Mouse (Mus musculus) fat pad, adult 2 months (tissue): Measurements from ENCODE around the gene Slc7a15.
"Not testable (repeated sequence)": the region's sequence is repeated elsewhere in the genome, so short reads cannot be mapped to it uniquely, and the experiment has no call there.

Source experiments
- DNase-seq: peaks from one replicate; pipeline ENCODE4 v3.0.0-alpha.2; 2011; ENCODE audit warnings: low read depth, low spot score; ENCODE audit errors: extremely low read depth

Slc7a15 gene

DNA sequence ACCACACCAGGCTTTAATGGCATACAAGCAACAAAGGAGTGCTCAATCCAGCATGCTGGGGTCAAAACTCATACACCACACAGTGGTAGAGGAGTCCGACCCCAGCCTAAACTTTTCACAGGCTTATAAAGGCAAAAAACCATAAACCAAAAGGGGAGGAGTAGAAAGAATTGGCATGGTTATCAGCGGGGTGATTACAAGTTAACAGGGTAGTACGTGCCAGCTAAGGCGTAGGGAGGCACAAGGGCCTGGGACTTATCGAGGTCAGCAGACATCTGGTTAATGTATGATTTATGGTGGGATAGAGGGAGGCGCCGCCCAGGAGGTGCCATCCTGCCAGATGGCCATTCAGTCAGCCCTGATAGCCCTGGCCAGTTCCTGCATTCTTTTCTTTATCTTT lies at the start of gene Slc7a15:
Slc7a15 (minus strand) TSS at position 101 of the 400 bp plus-strand sequence.
- DNase-seq = not testable (repeated sequence)

DNA sequence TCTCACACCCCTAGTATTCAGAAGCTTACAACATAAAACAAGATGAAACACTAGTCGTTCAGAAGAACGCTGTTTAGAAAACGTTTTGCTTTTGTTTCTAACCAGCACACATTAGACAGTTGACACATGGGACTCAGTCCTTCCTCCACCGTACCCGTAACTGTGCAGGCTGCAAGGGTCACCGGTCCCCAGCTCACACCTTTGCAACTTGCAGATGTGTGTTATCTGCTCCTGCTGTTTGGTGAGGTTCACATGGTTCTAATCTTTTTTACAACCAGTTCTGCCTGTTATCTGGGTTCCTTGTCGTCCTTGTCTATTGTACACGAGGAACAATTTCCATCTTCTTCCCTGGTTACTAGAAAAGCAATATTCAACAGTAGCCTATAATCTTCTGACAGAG lies 49.3 kb upstream of the Slc7a15 start:
- DNase-seq = not testable (repeated sequence)

DNA sequence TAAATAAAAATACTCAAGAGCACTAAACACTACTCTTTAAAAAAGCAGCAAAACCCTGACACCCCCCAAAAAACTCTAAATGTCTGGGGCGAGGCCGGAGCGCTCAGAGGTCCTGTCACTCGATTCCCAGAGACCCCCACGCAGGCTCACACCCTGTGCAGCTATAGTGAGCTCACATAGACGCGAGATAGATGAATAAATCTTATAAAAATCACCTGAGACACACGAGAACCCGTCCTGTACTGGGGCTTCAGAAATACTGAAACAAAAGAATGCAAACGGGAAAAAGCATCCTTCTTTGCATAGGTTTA lies 42.5 kb upstream of the Slc7a15 start:
- DNase-seq = no peak

DNA sequence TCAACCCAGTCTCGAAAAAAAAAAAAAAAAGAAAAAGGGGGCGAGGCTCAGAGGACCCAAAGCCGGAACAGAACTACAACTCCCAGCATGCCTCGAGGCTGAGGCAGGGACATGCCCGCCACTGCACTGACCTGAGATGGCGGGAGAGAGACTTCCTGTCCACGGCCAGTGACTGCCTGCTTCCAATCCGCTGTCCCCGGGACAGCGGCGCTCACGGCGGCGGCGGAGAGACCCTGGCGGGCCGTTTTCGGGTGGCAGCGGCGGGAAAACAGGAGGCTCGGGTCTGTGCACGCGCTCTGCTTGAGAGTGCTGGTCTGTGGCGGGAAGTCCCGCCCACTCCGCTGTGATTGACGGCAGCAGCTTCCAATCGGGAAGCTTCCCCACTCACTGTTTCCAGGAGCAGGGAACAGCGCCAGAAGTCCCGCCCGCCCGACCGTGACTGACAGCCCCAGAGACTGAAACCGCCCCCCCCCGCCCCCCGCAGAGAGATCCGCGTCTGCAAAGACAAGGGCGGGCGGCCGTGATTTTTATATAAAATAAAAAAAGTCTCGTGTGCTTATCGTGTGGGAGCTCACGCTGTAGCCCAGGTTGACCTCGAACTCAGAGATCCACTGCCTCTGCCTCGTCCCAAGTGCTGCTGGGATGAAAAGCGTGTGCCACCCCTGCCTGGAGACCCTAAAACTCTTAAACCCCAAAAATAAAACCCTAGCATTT lies 42.0 kb upstream of the Slc7a15 start:
- DNase-seq = peak; percentile 30

DNA sequence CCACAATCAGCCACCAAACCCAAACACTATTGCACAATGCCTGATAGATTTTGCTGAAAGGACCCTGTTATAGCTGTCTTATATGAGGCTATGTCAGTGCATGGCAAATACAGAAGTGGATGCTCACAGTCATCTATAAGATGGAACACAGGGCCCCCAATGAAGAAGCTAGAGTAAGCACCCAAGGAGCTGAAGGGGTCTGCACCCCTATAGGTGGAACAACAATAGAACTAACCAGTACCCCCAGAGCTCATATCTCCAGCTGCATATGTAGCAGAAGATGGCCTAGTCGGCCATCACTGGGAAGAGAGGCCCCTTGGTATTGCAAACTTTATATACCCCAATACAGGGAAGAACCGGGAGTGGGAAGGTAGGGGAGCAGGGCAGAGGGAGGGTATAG lies 41.3 kb upstream of the Slc7a15 start:
- not testable (repeated sequence) for DNase-seq

DNA sequence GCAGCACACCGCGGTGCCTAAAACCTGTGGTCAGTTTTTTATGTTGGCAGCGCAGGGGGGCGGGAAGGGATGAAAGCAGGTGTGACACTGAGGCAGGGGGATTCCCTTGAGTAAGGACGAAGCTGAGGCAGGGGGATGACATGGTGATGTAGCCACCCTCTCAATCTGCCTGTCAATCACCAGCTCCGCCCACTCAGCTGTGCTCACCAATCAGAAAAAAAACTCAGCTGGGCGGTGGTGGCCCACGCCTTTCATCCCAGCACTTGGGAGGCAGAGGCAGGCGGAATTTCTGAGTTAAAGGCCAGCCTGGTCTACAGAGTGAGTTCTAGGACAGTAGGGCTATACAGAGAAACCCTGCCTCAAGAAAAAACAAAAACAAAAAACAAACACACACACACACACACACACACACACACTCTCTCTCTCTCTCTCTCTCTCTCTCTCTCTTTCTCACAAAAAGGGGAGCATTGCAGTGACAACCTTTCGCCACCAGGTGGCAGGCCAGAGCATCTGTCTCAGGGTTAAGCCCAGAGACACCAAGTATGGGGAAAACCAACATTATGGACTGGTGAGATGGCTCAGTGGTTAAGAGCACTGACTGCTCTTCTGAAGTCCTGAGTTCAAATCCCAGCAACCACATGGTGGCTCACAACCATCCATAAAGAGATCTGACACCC lies 39.7 kb upstream of the Slc7a15 start:
- not testable (repeated sequence) for DNase-seq

DNA sequence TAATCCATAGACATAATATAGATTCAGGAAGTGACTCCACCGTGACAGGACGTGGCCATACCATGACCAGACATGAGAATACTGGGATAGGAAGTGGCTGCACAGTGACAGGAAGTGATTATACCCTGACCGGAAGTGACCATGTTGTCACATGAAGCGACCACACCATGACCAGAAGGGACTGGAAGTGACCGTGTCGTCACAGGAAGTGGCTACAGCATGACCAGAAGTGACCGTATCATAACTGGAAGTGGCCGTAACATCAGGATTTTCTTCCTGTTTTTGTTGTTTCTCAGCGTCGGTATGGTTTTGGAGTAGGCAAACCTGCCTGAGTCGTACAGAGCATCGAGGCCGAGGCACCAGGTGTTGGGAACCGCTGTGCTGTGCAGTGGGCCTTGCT lies 38.1 kb upstream of the Slc7a15 start:
- DNase-seq = no peak

DNA sequence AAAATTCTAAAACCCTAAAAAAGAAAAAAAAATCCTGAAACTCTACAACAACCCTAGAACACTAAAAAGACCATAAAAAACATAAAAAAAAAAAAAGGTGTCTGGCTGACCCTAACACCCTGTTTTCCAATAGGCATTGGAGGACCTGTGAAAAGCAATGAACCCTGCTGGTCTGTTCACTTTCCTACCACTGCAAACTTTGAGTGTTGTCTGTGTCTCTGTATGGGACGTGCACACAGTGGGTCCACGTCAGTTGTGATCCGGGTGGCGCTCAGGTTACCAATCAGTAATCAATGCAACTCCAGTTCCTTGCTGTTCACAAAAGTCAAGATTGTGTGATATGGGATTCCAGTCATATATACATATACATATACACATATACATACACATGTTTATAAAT lies 36.7 kb upstream of the Slc7a15 start:
- no peak for DNase-seq

DNA sequence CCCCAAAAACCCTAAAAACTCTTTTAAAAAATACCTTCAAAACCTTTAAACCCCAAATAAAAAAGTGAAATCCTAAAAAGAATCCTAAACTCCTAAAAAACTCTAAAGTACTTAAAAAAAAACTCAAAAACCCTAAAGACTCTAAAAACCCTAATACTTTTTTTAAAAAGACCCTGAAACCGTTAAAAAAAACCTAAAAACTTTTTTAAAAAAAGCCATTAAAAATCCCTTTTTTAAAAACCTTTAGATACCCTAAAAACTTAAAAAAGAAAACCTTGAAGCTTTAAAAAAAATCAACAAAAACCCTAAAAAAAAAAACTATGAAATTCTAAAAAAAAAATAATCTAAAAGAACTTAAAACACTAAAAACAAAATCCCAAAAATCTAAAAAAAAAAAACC lies 35.4 kb upstream of the Slc7a15 start:
- no peak for DNase-seq

DNA sequence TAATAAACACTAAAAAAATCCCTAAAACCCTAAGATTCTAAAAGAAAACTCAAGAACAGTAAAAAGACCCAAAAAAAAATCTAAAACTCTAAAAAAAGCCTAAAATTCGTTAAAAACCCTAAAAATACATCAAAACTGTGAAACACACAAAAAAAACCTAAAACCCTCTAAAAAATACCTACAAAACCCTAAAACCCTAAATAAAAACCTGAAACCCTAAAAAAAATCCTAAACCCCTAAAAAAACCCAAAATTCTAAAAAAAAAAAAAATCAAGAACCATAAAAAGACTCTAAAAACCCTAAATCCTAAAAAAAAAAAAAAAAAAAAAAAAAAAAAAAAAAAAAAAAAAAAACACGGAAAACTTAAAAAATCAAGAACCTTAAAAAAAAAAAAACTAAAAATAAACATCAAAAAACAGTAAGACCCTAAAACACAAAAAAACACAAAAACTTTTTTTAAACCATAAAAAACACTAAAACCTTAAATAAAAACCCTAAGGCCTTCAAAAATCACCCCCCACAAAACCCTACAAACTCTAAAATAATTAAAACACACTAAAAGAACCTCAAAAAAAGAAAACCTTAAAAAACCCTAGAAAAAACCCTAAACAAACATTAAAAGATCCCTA lies 34.0 kb upstream of the Slc7a15 start:
- no peak for DNase-seq

DNA sequence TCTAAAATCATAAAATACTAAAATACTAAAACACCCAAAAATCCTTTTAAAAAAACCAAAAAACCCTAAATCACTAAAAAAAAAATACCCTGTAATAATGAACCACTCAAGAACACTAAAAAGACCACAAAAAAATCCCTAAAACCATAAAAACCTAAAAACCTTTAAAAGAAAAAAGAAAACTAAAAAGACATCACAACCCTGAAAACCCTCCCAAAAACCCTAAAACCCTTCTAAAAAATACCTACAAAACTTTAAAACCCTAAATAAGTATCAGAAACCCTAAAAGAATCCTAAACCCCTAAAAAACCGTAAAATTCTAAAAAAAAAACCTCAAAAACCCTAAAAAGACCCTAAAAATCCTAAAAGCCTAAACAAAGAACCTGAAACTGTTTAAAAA lies 32.8 kb upstream of the Slc7a15 start:
- no peak for DNase-seq

DNA sequence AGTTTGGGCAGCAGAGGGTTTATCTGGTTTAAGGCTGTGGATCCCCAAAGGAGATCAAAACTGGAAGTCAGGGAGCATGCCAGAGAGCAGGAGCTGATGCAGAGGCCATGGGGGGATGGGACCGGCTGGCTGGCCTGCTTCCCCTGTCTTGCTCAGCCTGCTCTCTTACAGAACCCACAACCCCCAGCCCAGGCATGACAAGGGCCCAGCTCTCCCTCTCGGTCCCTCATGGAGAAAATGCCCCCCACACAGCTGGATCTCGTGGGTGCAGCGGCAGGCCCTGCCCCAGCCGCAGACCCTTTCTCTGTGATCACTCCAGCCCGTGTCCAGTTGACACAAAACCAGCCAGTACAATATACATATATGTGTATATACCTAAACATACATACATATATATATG lies 30.7 kb upstream of the Slc7a15 start:
- no peak for DNase-seq

DNA sequence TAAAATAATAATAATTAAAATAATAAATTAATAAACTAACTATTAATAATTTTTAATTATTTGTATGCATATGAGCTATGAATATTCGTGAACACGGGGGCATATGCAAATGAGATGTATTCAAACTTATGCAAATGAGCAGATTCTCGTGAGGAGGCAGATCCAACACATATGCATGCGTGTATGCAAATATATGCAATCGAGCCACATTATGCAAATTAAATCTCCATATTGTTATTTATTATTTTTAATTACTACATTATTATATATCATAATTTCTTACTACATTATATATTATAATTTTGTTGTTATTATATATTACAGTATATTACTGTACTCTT lies 21.8 kb upstream of the Slc7a15 start:
- no peak for DNase-seq

DNA sequence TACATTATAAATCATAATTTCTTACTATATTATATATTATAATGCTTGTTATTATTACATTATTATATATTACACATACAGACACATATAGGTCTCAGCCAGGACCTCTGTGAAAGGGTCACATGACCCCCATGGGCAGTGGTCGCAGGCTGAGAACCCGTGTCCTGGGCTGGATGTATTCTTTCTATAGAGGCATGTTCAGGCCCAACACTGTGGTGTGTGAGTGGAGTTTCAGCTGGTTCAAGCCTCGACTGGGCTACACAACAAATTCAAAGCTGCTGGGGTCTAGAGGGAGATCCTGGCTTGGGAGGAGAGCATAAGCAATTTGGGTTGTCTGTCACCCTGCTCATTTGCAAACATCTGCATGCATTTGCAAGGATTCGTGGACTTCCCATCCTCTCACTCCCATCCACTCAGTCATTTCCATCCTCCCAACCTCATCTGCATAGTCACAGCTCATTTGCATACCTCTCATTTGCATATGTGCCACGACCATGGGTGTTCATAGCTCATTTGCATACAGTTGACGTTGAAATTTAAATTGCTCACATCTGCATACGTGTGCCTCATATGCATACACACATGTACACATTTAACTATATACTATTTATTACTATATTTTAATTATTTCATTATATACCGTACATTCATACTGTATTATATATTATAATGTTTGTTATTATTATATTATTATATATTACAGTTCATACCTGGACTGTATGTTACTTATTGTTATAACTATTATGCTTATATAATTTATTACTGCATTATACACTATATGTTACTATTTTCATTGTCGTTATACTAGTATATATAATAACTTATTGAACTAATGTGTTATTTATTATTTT lies 21.2 kb upstream of the Slc7a15 start:
- no peak for DNase-seq

DNA sequence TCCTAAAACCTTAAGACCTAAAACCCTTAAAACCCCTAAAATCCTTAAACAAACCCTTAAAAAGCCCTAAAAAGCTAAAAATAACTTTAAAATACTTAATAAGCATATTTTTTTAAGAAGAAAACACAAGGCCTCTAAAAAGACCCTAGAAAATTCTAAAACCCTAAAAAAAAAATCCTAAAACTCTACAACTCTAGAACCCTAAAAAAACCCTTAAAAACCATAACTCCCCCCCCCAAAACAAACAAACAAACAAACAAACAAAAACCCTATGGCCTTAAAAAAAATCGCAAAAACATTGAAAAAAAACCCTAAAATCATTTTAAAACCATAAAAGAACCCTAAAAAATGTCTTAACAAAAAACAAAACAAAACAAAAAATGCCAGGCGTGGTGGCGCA lies 19.4 kb upstream of the Slc7a15 start:
- DNase-seq = no peak

DNA sequence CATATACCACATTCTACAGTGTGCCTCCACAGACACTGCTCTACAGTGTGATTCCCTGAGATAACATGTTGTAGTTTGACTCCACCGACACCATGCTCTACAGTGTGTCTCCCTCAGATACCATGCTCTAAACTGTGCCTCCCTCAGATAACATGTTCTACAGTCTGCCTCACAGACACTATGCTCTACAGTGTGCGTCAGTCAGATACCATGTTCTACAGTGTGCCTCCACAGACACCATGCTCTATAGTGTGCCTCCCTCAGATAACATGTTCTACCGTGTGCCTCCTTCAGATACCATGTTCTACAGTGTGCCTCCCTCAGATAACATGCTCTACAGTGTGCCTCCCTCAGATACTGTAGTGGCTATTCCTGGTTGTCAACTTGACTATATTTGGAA lies 10.2 kb upstream of the Slc7a15 start:
- DNase-seq = no peak

DNA sequence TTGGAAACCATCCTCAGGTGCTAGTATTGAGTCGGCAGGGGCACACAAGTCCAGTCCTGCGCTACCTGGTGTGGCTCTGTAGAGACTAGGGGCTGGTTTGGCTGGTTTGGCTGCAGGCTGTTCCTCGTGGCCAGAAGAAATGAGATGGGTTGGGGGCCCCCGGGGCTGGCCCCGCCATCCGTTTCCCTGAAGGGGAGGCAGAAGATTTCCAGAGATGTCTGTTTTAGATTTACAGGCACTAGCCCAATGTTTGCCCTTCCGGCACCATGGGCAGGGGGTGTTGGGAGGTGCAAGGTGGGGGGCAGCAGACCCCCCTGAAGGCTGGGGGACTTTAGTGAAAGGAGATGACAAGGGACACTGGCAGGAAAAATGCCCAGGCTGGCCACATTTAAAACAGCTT lies 3.3 kb downstream of the Slc7a15 start:
- no peak for DNase-seq

DNA sequence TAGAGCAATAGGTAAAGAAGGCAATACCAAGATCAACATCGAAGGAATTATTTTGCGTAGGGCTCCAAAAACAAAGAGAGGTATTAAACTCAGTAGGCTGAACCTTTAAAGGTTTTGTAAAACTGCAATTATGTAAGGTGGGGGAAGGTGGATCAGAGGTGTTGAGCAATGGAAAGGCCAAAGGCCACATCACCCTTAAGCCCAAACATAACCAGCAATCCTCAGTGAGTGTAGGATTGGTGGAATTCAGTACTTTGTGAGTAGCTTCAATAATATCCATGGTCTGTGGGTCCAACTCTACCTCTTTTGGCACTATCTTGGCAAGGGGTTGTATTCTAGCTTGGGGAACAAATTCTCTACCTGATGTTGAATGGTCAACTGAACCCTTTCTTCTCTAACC lies 7.5 kb downstream of the Slc7a15 start:
- not testable (repeated sequence) for DNase-seq

DNA sequence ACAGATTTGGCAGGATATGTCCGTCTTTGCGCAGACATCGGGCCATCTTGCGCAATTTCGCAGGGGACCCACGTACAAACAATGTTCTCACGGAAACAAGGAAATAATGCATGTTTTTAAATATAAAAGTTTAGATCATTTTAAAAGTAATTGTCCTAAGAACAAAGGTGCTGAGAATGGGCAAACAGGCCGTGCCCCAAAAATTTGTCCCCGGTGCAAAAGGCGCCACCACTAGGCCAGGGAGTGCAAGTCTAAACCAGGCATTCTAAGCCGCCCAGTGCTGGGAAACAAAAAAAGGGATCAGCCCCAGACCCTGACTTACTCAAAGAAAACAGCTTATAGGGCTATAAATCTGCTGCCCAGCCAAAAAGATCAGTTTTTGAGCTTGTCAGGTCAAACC lies 25.5 kb downstream of the Slc7a15 start:
- DNase-seq = no peak

DNA sequence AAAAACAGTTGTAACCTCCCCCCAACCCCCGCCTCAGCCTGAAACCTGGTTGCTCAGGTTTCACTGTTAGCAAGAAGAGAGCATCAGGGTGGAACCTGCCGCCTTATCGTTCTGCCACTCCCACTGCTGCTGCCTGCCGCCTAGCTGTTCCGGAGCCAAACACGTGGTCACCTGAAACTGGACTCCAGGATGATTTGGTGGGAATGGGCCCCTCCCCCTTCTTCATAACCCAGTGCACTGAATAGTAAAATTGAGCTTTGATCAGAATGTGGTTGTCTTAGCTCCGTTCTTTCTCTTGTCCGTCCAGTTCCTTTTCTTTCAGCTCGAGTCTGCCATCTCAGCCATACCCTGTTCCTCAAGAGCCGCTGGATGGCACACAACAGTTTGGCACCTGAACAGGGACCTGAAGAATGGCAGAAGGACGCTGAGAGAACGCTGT lies 26.9 kb downstream of the Slc7a15 start:
- DNase-seq = not testable (repeated sequence)

DNA sequence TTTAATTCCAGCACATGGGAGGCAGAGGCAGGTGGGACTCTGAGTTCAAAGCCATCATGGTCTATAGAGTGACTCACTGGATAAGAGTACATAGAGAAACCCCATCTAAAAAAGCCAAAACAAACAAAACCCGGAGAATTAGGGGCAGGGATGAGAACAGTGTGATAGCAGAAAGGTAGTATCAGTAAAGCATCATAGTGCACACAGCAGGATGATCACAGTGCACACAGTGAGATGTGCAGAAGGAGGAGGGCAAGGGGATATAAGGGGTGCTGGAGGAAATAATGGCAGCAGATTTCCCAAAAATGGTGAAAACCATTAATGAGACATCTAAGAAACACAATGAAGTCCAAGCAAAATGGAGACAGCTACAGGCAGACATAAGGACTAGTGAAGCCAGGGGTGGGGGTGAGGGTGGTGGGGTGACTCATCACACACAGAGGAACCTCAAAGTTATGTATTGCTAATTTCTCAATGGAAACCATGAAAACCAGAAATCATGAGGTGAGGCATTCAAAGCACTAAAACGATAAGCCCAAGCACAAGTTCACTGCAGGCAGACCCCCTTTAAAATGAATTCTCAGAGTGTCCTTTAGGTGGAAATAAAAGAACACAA lies 27.5 kb downstream of the Slc7a15 start:
- DNase-seq = not testable (repeated sequence)
